Mouse (Mus musculus): Measurements from ENCODE around the gene Rxylt1. TPM values are rescaled to one million over a fixed set of nuclear protein-coding genes. Genes with fewer than 3 reads are reported as not detected.

Rxylt1 gene
- polyA plus RNA-seq, 1 experiment from 2014 or later = 42.8 TPM

GRCm38 (mm10) chr10:122029738-122030137, 67.4 kb downstream of the Rxylt1 start:
- H3K9me3 ChIP-seq (ENCODE audit: control insufficient read depth, low read length) = no peaks in the 10 kb centered on the region; the same call in 1 of the 2 replicates
- no peak overlapping the region for H3K4me3 ChIP-seq (replicated peaks; ENCODE audit: low read length)
- no peak overlapping the region for H3K4me2 ChIP-seq (replicated peaks)
- DNase-seq (ENCODE audit: low spot score) (no peak), ATAC-seq (ENCODE audit: low FRiP score) (no peak)
- no peaks in the 10 kb centered on the region for H3K27me3 ChIP-seq (ENCODE audit: control insufficient read depth, insufficient read depth, low read length)
- H3K4me1 ChIP-seq (replicated peaks; ENCODE audit: control insufficient read depth, insufficient read depth, low read length) = no peaks in the 10 kb centered on the region
- H3K36me3 ChIP-seq (replicated peaks; ENCODE audit: control insufficient read depth, insufficient read depth) = no peaks in the 10 kb centered on the region
- no peak overlapping the region for H3K9ac ChIP-seq
- H3K27ac ChIP-seq = no peak overlapping the region
- WGBS = 83% methylated on average over 7 of the region's 7 CpGs

Other genes with a start within 250 kb of the Rxylt1 start
- 28.2 and 34.6 TPM in 2 replicates for gene Srgap1, start 50.1 kb downstream of the Rxylt1 start, polyA plus RNA-seq (2014; fragmentation: Nextera tagmentation; extraction: Ambion mirVana)

All from hindbrain, embryonic 14.5 days (tissue).